Mouse (Mus musculus) myocyte (in vitro differentiated cells): ENCODE results near the gene Tcerg1l. TPM values are rescaled to one million over a fixed set of nuclear protein-coding genes. Genes with fewer than 3 reads are reported as not detected.

Source experiments
- H3K27me3 ChIP-seq: one replicate; pipeline ENCODE4 v1.6.1; 2011; ENCODE audit not compliant: control insufficient read depth, insufficient read depth, insufficient read length
- H3K36me3 ChIP-seq: one replicate; pipeline ENCODE4 v1.6.1; 2011; ENCODE audit not compliant: control insufficient read depth, insufficient read depth
- H3K4me2 ChIP-seq: one replicate; pipeline ENCODE4 v1.6.1; 2011; ENCODE audit warnings: low read depth, control low read depth
- H3K4me3 ChIP-seq: one replicate; pipeline ENCODE4 v1.5.1; 2011; ENCODE audit warnings: mild to moderate bottlenecking, control low read depth, moderate library complexity
- H3K79me2 ChIP-seq: one replicate; pipeline ENCODE4 v1.6.1; 2011; ENCODE audit not compliant: control insufficient read depth, insufficient read depth
- H3ac ChIP-seq: one replicate; pipeline ENCODE4 v1.6.1; 2011; ENCODE audit not compliant: control insufficient read depth, insufficient read length
- CEBPB ChIP-seq: IDR thresholded peaks from 2 replicates; pipeline ENCODE4 v1.6.1; 2011; ENCODE audit warnings: mild to moderate bottlenecking, moderate library complexity; ENCODE audit not compliant: poor library complexity, insufficient read depth, severe bottlenecking
- E2F4 ChIP-seq: IDR thresholded peaks from one replicate; pipeline ENCODE4 v1.6.1; 2011; ENCODE audit warnings: mild to moderate bottlenecking, control low read depth, moderate library complexity; ENCODE audit not compliant: insufficient read depth
- MAX ChIP-seq: IDR thresholded peaks from one replicate; pipeline ENCODE4 v1.6.1; 2011; ENCODE audit warnings: low read depth, mild to moderate bottlenecking, control low read depth
- MYOD1 ChIP-seq, 3 experiments: IDR thresholded peaks; one replicate each; pipeline ENCODE4 v1.6.1; 2011; ENCODE audit warnings: control low read depth in 2 of 3, low read depth in 2 of 3, mild to moderate bottlenecking in 2 of 3, moderate library complexity in 1 of 3; ENCODE audit not compliant: insufficient read length in 2 of 3, control insufficient read depth in 1 of 3
- MYOG ChIP-seq, 3 experiments: IDR thresholded peaks; one replicate each; pipeline ENCODE4 v1.6.1; 2011; ENCODE audit warnings: control low read depth in 2 of 3, low read depth in 2 of 3, mild to moderate bottlenecking in 2 of 3; ENCODE audit not compliant: insufficient read length in 2 of 3, control insufficient read depth in 1 of 3, insufficient read depth in 1 of 3
- POLR2A ChIP-seq: IDR thresholded peaks from one replicate; pipeline ENCODE4 v1.6.1; 2011; ENCODE audit warnings: low read depth, mild to moderate bottlenecking, control low read depth, moderate library complexity; ENCODE audit not compliant: insufficient read length
- POLR2AphosphoS2 ChIP-seq: IDR thresholded peaks from one replicate; pipeline ENCODE4 v1.6.1; 2011; ENCODE audit warnings: low read depth, control low read depth; ENCODE audit not compliant: insufficient read length
- REST ChIP-seq: IDR thresholded peaks from one replicate; pipeline ENCODE4 v1.6.1; 2011; ENCODE audit warnings: mild to moderate bottlenecking, control low read depth, moderate library complexity; ENCODE audit not compliant: insufficient read depth, insufficient read length
- SRF ChIP-seq: IDR thresholded peaks from one replicate; pipeline ENCODE4 v1.6.1; 2011; ENCODE audit warnings: low read depth; ENCODE audit not compliant: control insufficient read depth, insufficient read length
- TCF12 ChIP-seq: IDR thresholded peaks from one replicate; pipeline ENCODE4 v1.6.1; 2011; ENCODE audit warnings: mild to moderate bottlenecking, control low read depth; ENCODE audit not compliant: poor library complexity, insufficient read depth, severe bottlenecking
- TCF3 ChIP-seq: IDR thresholded peaks from one replicate; pipeline ENCODE4 v1.6.1; 2011; ENCODE audit warnings: low read depth, control low read depth; ENCODE audit not compliant: insufficient read length
- USF1 ChIP-seq: IDR thresholded peaks from one replicate; pipeline ENCODE4 v1.6.1; 2011; ENCODE audit warnings: low read depth, mild to moderate bottlenecking, control low read depth, moderate library complexity
- polyA plus RNA-seq: library from polyadenylated mRNA; unstranded; fragments of >200 nt; fragmentation: generic; extraction: Trizol; gene quantifications from one replicate; pipeline ENCODE4 v1.2.1, GENCODE M21; 2012; ENCODE audit warnings: missing spikeins

Gene Tcerg1l
- polyA plus RNA-seq, 1 experiment: not detected

DNA sequence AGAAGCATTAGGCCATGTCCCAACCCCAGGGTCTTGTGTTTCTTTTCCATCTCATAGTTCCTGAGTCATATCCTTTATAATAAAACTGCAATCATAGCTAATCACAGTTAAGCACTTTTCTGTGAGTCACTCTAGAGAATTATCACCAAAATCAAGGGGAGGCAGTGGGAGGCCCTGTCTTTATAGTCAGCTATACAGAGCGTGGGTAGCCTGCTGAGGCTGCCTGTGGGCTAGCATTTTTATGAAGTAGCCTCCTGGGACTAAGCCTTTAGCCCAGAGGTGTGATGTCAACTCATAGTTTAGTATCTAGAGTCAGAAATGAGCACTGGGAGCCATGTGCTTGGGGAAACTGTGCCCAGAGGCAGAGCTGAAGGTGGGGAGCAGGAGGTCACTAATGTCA is 122.3 kb downstream of the Tcerg1l start:
- Histone ChIP-seq H3K36me3 (no peaks in the 10 kb centered on the region), H3K4me2 (no peak overlapping the region), H3K79me2 (no peaks in the 10 kb centered on the region), H3K27me3 (no peaks in the 10 kb centered on the region), H3ac (no peak overlapping the region), H3K4me3 (no peak overlapping the region)
- TF ChIP-seq POLR2A (no peak), SRF (no peak), MAX (no peak), CEBPB (no peak), TCF3 (no peak), REST (no peak), TCF12 (no peak), USF1 (no peak), POLR2AphosphoS2 (no peak), MYOG (IDR thresholded peaks at IDR 0.05; ENCODE audit: control insufficient read depth in 1 of 3, insufficient read depth in 1 of 3, insufficient read length in 2 of 3, low read depth in 2 of 3) (no peak), E2F4 (no peak), MYOD1 (IDR thresholded peaks at IDR 0.05; ENCODE audit: control insufficient read depth in 1 of 3, insufficient read length in 2 of 3, low read depth in 2 of 3) (no peak)

- TF ChIP-seq POLR2A (no peak), SRF (no peak), MAX (no peak), TCF3 (no peak), USF1 (no peak), CEBPB (no peak), TCF12 (no peak), POLR2AphosphoS2 (no peak), REST (no peak), MYOD1 (IDR thresholded peaks at IDR 0.05; ENCODE audit: control insufficient read depth in 1 of 3, insufficient read length in 2 of 3, low read depth in 2 of 3) (no peak), MYOG (IDR thresholded peaks at IDR 0.05; ENCODE audit: control insufficient read depth in 1 of 3, insufficient read depth in 1 of 3, insufficient read length in 2 of 3, low read depth in 2 of 3) (no peak)
- Histone ChIP-seq H3K79me2 (no peaks in the 10 kb centered on the region), H3K27me3 (no peaks in the 10 kb centered on the region), H3K4me2 (no peak overlapping the region), H3K36me3 (no peaks in the 10 kb centered on the region), H3K4me3 (no peak overlapping the region), H3ac (no peak overlapping the region)
Measured at GRCm38 (mm10) chr7:138271328-138271727, 126.2 kb downstream of the Tcerg1l start.

DNA sequence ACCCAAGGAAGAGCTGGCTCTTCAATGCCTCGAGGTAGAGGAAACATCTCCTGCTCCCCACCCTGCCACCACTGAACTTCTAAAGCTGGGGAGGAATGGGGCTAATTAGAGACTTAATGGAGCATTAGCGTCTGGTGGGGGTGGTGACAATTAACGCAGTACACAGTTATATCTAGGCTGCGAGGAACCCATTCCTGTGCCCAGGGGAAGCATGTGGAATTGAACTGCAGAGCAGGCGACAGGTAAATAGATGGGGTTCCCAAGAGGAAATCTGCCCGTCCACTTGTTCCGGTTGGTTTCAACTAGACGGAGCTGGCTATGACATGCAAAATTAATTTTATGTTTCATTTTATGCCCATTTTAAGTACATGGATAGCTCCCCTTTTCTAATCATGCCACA is 128.1 kb downstream of the Tcerg1l start:
- TF ChIP-seq USF1 (no peak), TCF3 (no peak), SRF (no peak), MYOG (IDR thresholded peaks at IDR 0.05; ENCODE audit: control insufficient read depth in 1 of 3, insufficient read depth in 1 of 3, insufficient read length in 2 of 3, low read depth in 2 of 3) (no peak), MAX (no peak), TCF12 (no peak), CEBPB (no peak)

GRCm38 (mm10) chr7:138267976-138268646 is 129.4 kb downstream of the Tcerg1l start:
- H3K4me3 ChIP-seq: no peak overlapping the region
- no peaks in the 10 kb centered on the region for H3K27me3 ChIP-seq
- H3K79me2 ChIP-seq: no peaks in the 10 kb centered on the region
- TF ChIP-seq CEBPB (no peak), POLR2A (no peak), E2F4 (no peak), MYOD1 (IDR thresholded peaks at IDR 0.05; ENCODE audit: control insufficient read depth in 1 of 3, insufficient read length in 2 of 3, low read depth in 2 of 3) (no peak), POLR2AphosphoS2 (no peak), SRF (no peak), TCF3 (no peak), MAX (no peak), USF1 (no peak), TCF12 (no peak)
- no peak overlapping the region for H3ac ChIP-seq
- no peaks in the 10 kb centered on the region for H3K36me3 ChIP-seq
- no peak overlapping the region for H3K4me2 ChIP-seq

More for the DNA sequence above, 128.1 kb downstream of the Tcerg1l start:
- Histone ChIP-seq H3K4me2 (no peak overlapping the region), H3K79me2 (no peaks in the 10 kb centered on the region), H3ac (no peak overlapping the region), H3K27me3 (no peaks in the 10 kb centered on the region), H3K4me3 (no peak overlapping the region), H3K36me3 (no peaks in the 10 kb centered on the region)

DNA sequence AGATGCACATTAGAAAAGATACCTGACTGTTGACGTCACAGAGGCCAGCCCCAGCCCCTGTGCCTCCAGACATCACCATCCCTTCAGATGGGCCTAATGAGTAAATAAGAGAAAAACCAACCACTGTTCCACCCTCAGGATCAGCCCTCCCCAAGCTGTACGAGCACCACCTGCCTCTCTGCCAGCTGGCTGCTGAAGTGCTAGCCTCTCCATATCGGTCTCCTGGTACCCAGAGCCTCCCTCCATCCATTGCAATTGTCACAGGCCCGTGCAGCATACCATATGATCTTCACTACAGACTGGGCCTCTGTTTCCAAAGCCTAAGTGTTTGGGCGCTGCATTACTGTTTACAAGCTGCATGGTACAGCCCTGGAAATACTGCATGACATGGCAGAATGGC is 148.9 kb downstream of the Tcerg1l start:
- no peaks in the 10 kb centered on the region for H3K79me2 ChIP-seq
- no peaks in the 10 kb centered on the region for H3K27me3 ChIP-seq
- no peak overlapping the region for H3K4me2 ChIP-seq
- no peak overlapping the region for H3K4me3 ChIP-seq
- H3ac ChIP-seq: no peak overlapping the region
- H3K36me3 ChIP-seq: no peaks in the 10 kb centered on the region
- no peak for TF ChIP-seq POLR2AphosphoS2
- no peak for TF ChIP-seq REST
- TF ChIP-seq MYOG (IDR thresholded peaks at IDR 0.05; ENCODE audit: control insufficient read depth in 1 of 3, insufficient read depth in 1 of 3, insufficient read length in 2 of 3, low read depth in 2 of 3): no peak
- no peak for TF ChIP-seq MYOD1 (IDR thresholded peaks at IDR 0.05; ENCODE audit: control insufficient read depth in 1 of 3, insufficient read length in 2 of 3, low read depth in 2 of 3)
- no peak for TF ChIP-seq CEBPB
- no peak for TF ChIP-seq POLR2A
- no peak for TF ChIP-seq SRF
- no peak for TF ChIP-seq TCF12
- no peak for TF ChIP-seq E2F4
- no peak for TF ChIP-seq TCF3
- TF ChIP-seq MAX: no peak
- no peak for TF ChIP-seq USF1
